Mouse (Mus musculus): ENCODE results near the gene Arhgap31.
"Not testable (repeated sequence)": the region's sequence is repeated elsewhere in the genome, so short reads cannot be mapped to it uniquely, and the experiment has no call there.

Arhgap31 gene

DNA sequence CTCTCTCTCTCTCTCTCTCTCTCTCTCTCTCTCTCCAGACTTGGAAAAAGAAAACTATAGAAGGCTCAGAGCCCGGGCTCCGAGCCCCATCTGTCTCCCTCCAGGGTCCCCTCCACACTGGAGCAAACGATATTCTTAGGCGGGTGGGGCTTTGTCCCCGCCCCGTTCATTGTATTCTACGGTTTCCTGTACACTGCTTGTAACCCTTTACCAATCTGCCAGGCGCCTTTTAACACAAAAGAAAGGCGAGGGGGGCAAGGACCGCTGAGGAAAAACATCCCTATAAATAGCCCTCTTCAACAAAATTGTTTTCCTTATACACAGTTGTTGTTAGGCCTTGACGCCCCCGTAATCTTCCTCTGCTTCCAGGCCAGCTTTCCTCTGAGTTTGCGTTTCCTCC, 11.9 kb upstream of the Arhgap31 start:
- DNase-seq (ENCODE audit: low spot score): no peak

DNA sequence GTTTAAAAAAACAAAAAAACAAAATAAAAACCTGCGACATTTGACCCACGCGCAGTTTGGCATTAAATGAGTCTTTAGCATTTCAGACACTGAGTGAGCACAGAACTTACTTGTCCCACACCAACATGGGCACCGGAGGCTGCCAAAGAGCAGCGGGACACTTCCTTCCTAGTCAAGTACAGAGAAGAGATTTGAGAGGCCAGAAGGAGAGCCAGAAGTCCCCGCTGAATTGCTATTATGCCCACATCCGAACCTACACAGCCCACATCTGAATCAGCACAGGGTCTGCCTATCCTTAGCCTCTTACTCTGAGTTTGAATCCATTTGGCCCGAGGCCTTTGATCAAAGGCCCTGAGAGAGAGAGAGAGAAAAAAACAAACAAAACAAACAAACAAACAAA, 11.2 kb upstream of the Arhgap31 start:
- DNase-seq (ENCODE audit: low spot score): no peak

- no peak for DNase-seq (ENCODE audit: low spot score)
Measured at GRCm38 (mm10) chr16:38721377-38721776, 8.3 kb upstream of the Arhgap31 start.

DNA sequence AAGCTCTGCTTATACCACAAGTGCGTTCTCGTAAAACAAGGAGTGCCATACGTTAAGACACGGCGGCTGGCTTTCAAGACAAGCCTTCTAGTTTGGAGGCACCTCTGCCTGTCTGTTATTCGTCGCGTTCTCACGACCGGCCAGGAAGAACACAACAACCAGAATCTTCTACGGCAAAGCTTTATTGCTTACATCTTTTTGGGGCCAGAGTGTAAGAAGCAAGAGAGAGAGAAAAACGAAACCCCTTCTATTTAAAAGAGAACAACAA, 1.1 kb upstream of the Arhgap31 start:
- not testable (repeated sequence) for DNase-seq (ENCODE audit: low spot score)

GRCm38 (mm10) chr16:38713404-38714258, 557 bp upstream of the Arhgap31 start:
- DNase-seq (ENCODE audit: low spot score): no peak

DNA sequence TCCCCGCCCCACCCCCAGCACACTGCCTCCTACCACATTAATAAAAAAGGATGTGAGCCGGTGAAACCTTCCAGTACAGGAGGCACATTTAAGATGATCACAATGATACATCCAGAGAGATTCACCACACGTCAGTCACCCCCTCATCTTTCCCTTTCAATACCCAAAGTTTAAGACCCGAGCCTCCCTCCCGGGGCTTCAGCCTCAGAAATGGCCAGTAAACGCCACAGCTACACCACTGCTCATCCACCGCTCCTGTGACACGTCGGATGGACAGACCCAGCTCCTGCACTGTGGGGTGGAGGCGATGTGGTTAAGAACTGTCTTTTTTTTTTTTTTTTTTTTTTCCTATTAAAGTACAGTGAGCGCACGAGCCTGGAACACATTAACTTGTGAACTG, 969 bp downstream of the Arhgap31 start:
- DNase-seq (ENCODE audit: low spot score): no peak

DNA sequence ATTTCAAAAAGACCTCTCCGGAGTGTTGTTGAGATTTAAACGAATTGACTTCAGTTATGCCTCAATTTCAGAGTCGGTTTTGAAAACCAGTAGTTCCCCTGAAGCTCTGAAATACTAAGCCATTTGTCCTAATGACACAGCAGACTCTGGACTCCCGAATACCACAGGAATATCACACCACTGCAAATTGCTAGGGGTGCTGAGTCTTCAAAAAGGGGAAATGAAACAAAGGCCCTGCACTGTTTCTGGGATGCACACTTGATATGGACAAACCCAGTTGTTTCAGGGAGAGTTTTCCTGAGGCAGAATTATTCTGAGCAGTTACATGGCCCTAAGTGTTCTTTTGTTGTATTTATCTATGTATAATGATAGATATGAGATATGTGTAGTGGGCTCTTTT, 1.8 kb downstream of the Arhgap31 start:
- DNase-seq (ENCODE audit: low spot score): no peak

- no peak for DNase-seq (ENCODE audit: low spot score)
Measured at GRCm38 (mm10) chr16:38708962-38709520, 4.0 kb downstream of the Arhgap31 start.

- DNase-seq (ENCODE audit: low spot score): no peak
Measured at GRCm38 (mm10) chr16:38706782-38707181, 6.3 kb downstream of the Arhgap31 start.

DNA sequence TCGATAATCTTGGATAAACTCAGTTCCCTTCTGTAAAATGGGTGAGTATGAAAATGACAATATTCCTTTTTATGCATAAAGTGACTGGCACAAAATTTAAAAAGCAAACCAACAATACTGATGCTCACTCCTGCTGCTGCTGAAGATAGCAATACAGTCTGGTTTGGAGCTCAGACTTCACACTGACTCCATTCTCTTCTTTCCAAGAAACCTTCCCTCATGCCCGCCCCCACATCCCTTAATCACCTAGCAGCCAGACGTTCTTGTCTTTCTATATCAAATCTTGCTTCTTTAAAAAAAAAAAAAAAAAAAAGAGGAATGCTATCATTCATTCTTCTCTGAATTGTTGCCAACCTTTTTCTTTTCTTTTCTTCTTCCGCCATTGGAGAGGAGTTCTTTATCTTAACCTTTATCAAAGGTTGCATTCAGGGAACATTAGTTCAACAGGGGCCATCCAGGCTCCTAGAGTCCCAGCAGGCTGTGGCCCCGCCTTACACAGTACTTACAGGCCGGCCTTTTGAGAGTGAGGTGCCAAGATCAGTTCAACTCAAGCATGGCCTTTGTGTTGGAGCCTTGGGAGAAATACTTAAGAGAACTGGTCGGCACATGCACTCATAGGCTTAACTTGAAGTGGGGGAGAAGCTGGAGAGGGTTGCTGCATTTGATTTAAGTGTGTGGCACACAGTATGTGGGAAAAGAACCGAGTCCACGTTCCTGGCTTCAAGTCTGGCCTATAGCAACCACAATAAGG, 7.4 kb downstream of the Arhgap31 start:
- DNase-seq (ENCODE audit: low spot score): no peak

DNA sequence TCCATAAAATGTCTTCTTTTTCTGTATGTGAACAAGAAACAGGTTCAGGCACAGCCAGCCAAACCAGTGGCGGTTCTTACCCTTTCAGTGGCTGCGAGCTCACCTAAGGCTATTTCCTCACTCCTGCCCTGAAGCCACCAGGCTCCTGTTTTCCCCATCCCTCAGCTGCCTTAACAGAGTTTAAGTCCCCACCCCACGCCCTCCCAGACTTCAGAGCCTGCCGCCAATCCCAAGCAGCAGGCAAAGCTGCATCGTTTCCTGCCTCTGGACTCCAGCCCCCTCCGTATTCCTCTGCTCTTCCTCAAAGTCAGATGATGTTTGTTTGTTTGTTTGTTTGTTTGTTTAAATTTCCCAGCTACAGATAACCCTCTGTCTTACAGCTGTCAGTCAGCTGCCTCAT, 9.6 kb downstream of the Arhgap31 start:
- no peak for DNase-seq (ENCODE audit: low spot score)

DNA sequence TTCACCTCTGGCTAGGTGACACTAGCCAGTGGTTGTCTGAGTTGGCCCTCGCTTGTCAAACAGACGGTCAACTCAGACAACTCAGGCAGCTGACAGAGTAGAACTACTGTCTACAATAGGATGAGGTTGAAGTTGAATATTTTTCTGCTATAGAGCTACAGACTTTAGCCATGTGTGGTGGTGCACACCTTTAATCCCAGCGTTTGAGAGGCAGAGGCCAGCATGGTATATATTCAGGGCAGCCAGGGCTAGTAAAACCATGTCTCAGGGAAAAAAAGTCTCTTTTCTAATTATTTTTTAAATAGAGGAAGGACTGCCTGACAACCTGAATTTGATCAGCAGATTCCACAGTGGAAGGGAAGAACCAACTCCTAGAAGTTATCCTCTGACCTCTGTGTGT, 10.8 kb downstream of the Arhgap31 start:
- DNase-seq (ENCODE audit: low spot score): no peak

- DNase-seq (ENCODE audit: low spot score): no peak
Measured at GRCm38 (mm10) chr16:38701492-38702185, 11.4 kb downstream of the Arhgap31 start.

GRCm38 (mm10) chr16:38700392-38701162, 12.5 kb downstream of the Arhgap31 start:
- DNase-seq (ENCODE audit: low spot score): no peak

- DNase-seq (ENCODE audit: low spot score): no peak
Measured at GRCm38 (mm10) chr16:38697611-38698010, 15.5 kb downstream of the Arhgap31 start.

GRCm38 (mm10) chr16:38695557-38695956, 17.5 kb downstream of the Arhgap31 start:
- no peak for DNase-seq (ENCODE audit: low spot score)

DNA sequence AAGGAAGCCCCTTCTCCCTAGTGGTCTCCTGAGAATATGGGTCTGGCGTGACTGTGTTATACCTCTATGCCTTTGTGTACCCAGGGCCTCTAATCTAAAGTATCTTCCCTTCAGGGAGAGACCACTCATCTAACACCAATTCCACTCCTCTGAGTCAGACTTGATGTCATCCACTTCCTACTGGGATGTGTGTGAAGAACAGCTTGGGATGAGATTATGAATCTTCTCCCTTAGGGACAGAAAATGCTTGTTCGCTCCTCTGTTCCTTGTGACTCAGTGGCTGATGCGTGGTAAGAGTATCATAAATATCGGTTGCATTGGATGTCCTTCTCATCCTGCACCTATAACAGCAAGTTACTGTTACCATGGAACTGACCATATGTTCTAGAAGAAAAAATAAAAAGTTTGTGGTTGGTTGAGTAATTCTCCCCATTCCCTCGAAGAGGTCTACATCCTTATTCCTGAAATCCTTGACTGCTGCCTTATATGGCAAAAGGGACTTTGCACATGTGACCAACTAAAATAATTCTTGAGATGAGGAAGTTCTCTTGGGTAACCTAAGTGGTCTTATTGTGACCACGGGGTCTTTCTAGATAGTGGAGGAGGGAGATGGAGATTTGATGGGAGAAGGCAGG, 18.1 kb downstream of the Arhgap31 start:
- no peak for DNase-seq (ENCODE audit: low spot score)

DNA sequence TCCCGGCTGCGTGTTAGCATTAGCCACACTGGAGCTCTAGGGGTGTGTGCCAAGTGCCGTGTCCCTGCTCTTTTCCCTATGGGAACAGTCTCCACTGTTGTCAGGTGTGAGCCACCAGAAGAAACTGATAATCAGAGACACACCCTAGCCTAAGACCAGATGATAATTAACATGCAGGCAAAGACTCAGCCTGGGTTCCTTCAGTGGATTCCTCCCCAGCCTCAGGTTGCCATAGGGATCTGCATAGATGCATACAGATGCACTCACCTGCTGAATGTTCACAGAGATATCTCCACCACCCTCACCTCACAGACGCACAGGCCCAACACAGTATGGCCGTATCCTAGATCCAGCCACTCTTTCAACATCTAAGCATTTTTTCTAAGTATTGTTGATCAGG, 22.6 kb downstream of the Arhgap31 start:
- DNase-seq (ENCODE audit: low spot score): no peak

GRCm38 (mm10) chr16:38689786-38690185, 23.3 kb downstream of the Arhgap31 start:
- DNase-seq (ENCODE audit: low spot score): no peak

DNA sequence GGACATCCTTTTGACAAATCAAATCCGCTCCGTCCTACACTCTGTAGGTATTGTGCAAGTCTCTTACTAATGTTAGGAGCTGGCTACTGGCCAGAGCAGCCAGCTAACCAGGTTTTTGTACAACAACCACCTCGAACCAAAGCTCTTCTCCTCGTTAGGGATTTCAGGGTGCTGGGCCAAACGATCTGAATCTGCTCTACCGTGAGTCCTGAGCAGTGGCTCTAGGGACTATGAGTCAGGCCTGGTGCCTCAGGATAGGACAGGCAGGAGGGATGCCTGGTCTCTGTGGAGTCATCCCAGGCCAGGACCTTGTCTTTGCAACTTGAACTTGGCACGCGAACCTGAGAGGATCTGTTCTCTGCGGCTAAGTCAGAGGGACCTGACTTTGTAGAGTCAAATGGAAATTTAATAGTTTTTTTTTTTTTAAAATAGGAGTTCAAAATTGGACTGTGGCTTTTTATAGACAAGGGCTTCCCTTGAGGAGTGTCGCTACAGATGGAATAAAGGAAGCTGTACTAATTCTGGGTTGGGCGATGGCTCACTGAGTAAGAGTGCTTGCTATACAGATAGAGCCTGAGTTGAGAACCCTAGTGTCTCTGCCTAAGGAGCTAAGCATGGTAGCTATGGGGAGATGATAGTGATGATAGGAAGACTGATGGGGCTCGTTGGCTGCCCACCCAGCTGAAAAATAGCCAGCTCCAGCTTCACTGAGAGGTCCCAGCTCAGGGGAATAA, 24.4 kb downstream of the Arhgap31 start:
- no peak for DNase-seq (ENCODE audit: low spot score)

GRCm38 (mm10) chr16:38687673-38688072, 25.4 kb downstream of the Arhgap31 start:
- DNase-seq (ENCODE audit: low spot score): no peak
